Mouse (Mus musculus): ENCODE results near the gene Knl1.
A peak's percentile ranks its signal among the peaks of the same experiment; 100 is the strongest.

Knl1 gene

GRCm38 (mm10) chr2:119040882-119041281 is 6.0 kb upstream of the Knl1 start:
- no peak for DNase-seq

GRCm38 (mm10) chr2:119045163-119045562 is 1.8 kb upstream of the Knl1 start:
- DNase-seq: no peak

- no peak for DNase-seq
These were observed 930 bp downstream of the Knl1 start for GRCm38 (mm10) chr2:119047849-119048248.

DNA sequence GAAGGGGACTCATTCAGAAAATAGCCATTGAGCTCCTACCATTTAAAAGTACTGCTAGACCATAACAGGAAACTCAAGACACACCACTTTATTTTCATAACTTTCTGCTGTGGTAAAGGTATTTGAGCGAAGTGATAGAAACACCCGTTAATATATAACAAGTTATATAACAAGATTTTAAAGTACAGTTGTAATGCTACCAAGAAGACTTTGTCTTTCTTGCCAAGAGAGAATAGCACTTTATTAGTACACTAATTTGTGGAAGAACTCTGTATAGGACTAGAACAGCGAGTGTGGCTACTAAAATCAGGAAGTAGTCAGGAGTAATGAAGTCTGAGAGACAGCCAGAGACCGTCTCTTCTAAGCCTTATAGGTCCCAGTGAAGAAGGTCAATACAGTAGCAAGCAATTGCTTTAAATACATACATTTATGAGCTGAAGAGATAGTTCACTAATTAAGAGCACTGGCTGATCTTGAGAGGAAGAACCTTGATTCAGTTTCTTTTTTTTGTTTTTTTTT is 3.3 kb downstream of the Knl1 start:
- no peak for DNase-seq

DNA sequence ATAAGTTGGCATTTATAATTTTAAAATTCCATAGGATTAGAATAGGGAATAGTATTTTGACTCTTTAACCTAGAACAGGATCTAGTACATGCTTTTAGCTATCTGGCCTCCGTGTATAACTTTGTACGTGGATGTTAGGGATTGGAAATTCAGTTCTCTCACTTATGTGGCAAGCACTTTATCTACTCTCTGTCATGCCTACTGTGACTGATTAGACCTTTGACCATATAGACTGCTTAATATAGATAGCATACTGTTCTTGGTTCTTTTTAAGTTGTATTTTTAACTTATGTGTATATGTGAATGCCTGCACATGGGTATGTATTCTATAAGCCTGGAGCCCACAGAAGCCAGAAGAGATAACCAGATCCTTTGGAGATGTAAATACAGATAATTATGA is 13.2 kb downstream of the Knl1 start:
- no peak for DNase-seq

DNA sequence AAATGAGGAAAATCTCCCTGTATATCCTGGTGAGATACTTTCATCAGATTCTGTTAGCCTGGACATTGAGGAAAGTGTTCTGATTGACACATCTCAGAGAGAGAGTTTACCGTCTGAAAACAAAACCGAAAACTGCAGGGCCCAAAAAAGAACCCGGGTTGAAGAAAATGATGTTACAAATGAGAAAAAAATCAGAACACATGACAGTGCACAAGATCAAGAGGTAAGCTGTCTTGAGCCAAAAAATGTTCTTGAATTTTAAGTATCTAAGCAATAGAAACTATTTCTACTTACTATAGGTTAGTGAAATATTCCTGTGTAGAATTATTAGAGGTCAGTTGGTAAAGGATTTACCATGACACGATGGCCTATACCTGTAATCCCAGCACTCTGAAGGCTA is 25.5 kb downstream of the Knl1 start:
- no peak for DNase-seq

DNA sequence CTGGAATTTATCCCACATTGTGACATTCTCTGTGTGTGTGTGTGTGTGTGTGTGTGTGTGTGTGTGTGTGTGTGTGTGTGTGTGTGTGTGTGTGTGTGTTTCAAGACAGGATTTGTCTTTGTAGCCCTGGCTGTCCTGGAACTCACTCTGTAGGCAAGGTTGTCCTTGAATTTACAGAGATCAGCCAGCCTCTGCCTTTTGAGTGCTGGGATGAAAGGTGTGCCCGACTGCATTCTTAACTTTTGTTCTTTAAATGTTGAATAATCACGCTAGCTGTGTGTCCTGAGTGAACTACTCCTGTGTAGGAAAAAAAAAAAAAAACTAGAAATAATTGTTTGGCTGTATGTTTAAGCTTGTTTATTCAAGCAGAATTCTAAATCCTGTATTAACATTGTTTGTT is 39.2 kb downstream of the Knl1 start:
- no peak for DNase-seq

DNA sequence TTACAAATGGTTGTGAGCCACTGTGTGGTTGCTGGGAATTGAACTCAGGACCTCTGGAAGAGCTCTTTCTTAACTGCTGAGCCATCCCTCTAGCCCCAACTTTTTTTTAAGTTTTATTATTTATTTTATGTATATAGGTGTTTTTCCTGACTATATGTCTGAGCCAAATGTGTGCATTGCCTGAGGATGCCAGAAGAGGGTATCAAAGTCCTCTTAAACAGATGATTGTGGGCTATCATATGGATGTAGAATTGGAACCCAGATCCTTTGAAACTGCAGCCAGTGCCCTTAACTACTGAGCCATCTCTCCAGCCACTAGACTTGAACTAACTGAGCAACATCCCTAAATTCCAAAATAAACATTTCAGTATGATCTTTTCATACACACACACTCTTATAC is 54.6 kb downstream of the Knl1 start:
- no peak for DNase-seq

DNA sequence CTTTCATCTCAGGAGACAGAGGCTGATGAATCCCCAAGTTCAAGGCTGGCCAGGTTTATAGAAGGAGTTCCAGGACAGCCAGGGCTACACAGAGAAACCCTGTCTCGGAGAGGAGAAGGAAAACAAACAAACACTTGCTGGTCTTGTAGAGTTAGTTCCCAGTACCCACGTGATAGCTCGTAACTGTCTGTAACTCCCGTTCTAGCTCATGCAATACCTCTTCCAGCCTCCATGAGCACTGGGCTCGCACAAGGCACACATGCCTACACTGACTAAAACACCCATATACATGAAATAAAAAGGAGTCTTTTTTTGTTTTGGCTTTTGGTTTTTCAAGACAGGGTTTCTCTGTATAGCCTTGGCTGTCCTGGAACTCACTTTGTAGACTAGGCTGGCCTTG is 59.7 kb downstream of the Knl1 start:
- no peak for DNase-seq

- no peak for DNase-seq
These were observed 61.6 kb downstream of the Knl1 start for GRCm38 (mm10) chr2:119108554-119108953.

DNA sequence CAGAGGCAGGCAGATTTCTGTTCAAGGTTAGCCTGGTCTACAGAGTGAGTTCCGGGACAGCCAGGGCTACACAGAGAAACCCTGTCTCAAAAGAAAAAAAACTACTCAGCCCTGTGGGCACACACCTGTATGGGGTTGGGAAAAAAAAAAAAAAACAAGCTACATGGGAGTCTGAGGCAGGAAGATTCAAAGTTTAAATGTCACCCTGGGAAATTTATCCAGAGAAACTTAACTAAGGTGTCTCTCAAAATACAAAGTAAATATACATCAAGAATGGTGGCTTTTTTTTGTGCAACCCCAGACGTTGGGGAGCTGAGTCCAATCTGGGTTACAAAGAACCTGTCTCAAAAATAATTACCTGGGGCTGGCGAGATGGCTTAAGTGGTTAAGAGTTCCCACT is 64.1 kb downstream of the Knl1 start:
- DNase-seq: no peak

- DNase-seq: peak; percentile 85
These were observed 65.7 kb downstream of the Knl1 start, which contains the start of gene Rad51 for GRCm38 (mm10) chr2:119112438-119113112. Rad51 (plus strand) TSS chr2:119112793.

DNA sequence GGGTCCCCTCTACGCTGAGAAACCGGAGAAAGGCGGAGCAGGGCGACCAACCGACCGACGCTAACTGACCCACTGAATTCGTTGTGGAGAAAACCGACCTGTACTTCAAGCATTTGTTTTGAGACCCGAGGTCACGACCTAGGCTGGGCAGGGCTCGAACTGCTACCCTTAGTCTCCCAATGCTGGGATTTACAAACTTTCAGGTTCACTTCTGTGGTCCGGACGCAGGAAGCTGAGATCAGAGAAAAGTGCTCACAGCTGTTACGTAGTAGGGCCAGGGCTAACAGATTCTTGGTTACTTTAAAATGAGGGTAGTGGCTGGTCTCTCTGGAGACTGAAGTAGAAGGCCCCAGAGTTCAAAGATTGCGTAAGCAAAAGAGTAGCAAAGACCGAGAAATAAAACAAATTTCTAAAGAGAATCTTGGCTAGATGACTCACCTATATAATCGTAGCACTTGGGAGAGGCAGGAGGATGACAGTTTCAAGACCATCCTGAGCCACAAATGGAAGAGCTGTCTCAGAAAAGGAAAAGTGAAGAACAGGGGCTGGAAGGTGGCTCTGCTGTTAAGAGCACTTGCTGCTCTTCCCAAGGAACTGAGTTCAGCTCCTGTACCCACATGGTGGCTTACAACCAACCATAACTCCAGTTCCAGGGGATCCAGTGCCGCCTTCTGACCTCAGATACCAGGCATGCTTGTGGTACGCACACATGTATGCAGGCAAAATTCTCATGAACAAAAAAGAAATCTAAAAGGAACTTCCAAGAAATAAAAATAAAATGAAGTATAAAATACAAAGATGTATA is 66.4 kb downstream of the Knl1 start:
- DNase-seq: no peak

DNA sequence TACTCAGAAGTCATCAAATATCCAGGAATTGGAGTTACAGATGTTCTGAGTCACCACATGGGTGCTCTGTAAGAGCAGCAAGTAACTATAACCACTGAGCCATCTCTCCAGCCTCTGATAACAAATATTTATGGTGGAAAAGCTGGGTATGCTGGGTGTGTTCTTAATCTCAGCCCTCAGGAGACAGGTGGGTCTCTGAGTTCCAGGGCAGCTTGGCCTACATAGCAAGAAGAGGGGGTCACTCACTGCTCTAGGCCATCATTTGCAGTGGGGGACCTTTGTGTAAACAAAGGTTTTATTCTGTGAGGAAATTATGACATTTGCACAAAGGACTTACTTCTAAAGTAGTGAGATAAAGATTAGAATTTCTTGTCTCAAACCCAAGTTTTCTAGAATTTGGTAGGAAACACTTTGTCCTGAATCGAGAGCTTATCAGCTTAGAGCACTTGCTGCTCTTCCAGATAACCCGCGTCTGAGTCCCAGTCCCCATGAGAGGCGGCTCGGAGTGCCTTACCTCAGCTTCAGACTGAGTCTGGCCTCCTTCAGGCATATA is 89.5 kb downstream of the Knl1 start:
- no peak for DNase-seq

DNA sequence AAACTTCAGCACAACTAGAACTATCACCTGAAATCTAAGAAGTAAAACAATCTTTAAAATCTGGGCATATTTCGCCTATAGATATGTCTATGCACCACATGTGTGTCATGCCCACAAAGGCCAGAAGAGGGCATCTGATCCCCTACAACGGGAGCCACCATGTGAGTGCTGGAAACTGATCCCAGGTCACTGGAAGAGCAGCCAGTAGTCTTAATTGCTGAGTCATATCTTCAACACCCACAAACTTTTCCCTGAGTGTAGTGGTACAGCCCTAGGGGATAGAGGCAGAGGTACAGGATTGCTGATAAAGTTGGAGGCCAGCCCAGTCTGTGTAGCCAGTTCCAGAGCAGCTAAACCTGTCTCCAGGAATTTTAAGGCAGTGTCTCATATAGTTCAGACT is 98.3 kb downstream of the Knl1 start:
- no peak for DNase-seq

GRCm38 (mm10) chr2:119146435-119146834 is 99.5 kb downstream of the Knl1 start:
- no peak for DNase-seq

DNA sequence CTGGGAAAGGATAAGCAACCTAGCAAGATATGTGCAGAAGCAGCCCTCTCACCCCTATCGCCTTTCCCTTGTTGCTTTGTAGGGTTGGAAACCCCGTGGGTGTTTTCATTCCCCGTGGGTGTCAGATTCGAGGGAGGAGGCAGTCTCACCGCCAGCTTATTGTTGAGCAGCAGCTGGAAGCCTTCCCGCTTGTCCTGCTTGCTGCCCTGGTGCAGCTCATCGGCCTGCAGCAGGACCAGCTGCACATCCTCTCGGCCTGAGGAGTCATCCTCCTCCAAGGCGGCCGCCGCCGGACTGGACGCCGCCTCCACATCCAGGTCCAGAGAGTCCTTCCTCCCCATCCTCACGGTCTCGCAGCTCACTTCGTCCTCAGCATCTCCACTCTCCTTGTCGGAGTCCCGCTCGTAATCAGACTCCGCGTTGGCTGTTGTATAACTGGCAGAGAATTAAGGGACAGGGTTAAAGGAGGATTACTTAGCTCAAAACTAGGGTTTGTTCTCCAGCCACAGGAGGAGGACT is 100.3 kb downstream of the Knl1 start:
- peak; percentile 22 for DNase-seq

GRCm38 (mm10) chr2:119147775-119148174 is 100.9 kb downstream of the Knl1 start:
- DNase-seq: peak; percentile 66

DNA sequence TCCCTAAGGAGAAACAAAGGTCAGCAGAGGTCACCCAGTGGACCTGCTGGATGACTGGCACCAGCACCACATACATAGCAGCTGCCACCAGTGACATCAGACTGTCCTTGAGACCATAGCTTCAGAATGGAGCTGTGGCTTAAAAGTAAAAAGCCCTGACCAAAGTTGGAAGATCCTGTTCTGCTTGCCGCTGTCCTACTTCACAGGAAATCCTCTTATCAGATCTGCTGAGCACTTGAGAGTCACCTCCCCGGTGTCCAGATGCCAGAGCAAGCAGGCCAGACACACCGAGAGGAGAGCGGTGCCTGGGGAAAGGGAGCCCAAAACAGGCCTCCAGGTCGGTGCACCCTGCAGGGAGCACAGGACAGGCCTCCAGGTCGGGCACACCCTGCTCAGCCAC is 105.3 kb downstream of the Knl1 start:
- no peak for DNase-seq

DNA sequence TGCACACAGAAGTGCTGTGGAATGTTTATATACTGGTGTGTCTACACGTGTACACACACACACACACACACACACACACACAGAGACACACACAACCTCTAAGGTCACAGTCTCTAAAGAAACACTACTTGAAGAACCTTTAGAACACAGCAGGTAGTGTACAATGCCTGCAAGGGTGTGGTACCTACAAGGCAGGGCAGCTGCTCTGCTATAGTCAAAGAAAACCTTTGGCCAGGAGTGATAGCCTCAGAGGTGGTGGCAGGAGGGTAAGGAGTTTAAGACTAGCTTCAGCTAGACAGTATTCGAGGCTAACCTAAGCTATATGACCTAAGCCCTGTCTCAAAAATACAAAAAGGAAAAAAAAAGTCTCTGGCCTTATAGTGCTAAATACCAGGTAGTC is 107.8 kb downstream of the Knl1 start:
- DNase-seq: no peak
